In genomic region chr6:62066363-62067023, GRCm38 (mm10) we compare ENCODE assay signal across 17 mouse cellular contexts.
A peak's percentile ranks its signal among the peaks of the same experiment; 100 is the strongest.
DNase-seq lines count a peak whose midpoint lies in the region; ATAC-seq and TF ChIP-seq lines count a peak whose summit lies in the region.
"Had no signal": no experiment of that assay in that cellular context is flagged by ENCODE, and none has a peak within 500 bp of the region (broad histone marks: within the 10 kb centered on the region; RNA-seq: fewer than 3 reads in every experiment).

No protein-coding gene starts in this region.

- no peaks in the 10 kb centered on the region for H3K4me1 ChIP-seq in forebrain, embryonic 11.5 days (replicated peaks; ENCODE audit: control insufficient read depth, insufficient read depth, low read length)
- no peaks in the 10 kb centered on the region for H3K4me1 ChIP-seq in forebrain, embryonic 10.5 days
- H3K4me1 ChIP-seq in hindbrain, embryonic 12.5 days, result no peaks in the 10 kb centered on the region
- peaks cover 4% of the 10 kb centered on the region; the same call in 1 of the 2 replicates for H3K4me1 ChIP-seq in midbrain, embryonic 16.5 days (ENCODE audit: control insufficient read depth, insufficient read depth, low read length)
- H3K4me1 ChIP-seq: embryonic facial prominence, embryonic 15.5 days; megakaryocyte, embryonic 14.5 days; stomach, embryonic 15.5 days had no signal

- TF ChIP-seq CTCF in brain, embryonic 14.5 days (IDR thresholded peaks at IDR 0.05; ENCODE audit: borderline replicate concordance, extremely low read depth, insufficient read depth, insufficient read length), result no peak

- no peak overlapping the region for H3K4me3 ChIP-seq in forebrain, embryonic 11.5 days (ENCODE audit: low read depth, low read length)
- no peak overlapping the region for H3K4me3 ChIP-seq in forebrain, embryonic 10.5 days
- H3K4me3 ChIP-seq in hindbrain, embryonic 12.5 days, result no peak overlapping the region
- no peak overlapping the region for H3K4me3 ChIP-seq in midbrain, embryonic 16.5 days (ENCODE audit: low read depth, low read length)
- H3K4me3 ChIP-seq: embryonic facial prominence, embryonic 15.5 days; megakaryocyte, embryonic 14.5 days; stomach, embryonic 15.5 days had no signal

- WGBS in forebrain, embryonic 11.5 days, result 62% methylated on average over 6 of the region's 6 CpGs
- WGBS in forebrain, embryonic 10.5 days, result 79% methylated on average over 6 of the region's 6 CpGs
- WGBS in hindbrain, embryonic 12.5 days, result 51% methylated on average over 6 of the region's 6 CpGs
- 23% methylated on average over 6 of the region's 6 CpGs for WGBS in midbrain, embryonic 16.5 days

- no peak overlapping the region for H3K4me2 ChIP-seq in forebrain, embryonic 11.5 days (ENCODE audit: low read depth, low read length, severe bottlenecking)
- H3K4me2 ChIP-seq in hindbrain, embryonic 12.5 days (replicated peaks), result no peak overlapping the region
- H3K4me2 ChIP-seq in midbrain, embryonic 16.5 days (ENCODE audit: low read length), result no peak overlapping the region
- H3K4me2 ChIP-seq: embryonic facial prominence, embryonic 15.5 days; liver, embryonic 11.5 days; stomach, embryonic 15.5 days had no signal

- H3K36me3 ChIP-seq in forebrain, embryonic 11.5 days (ENCODE audit: control insufficient read depth, insufficient read depth, low read length), result no peaks in the 10 kb centered on the region
- no peaks in the 10 kb centered on the region for H3K36me3 ChIP-seq in forebrain, embryonic 10.5 days (replicated peaks)
- H3K36me3 ChIP-seq in hindbrain, embryonic 12.5 days, result no peaks in the 10 kb centered on the region
- H3K36me3 ChIP-seq in midbrain, embryonic 16.5 days (ENCODE audit: control insufficient read depth, insufficient read depth, low read length), result no peaks in the 10 kb centered on the region
- H3K36me3 ChIP-seq: embryonic facial prominence, embryonic 15.5 days; stomach, embryonic 15.5 days had no signal

- no peak for DNase-seq in forebrain, embryonic 11.5 days (ENCODE audit: low spot score)
- DNase-seq in forebrain, embryonic 10.5 days (ENCODE audit: extremely low spot score, low spot score), result no peak
- peak; percentile 72 for DNase-seq in brain, embryonic 14.5 days (ENCODE audit: low read depth)
- no peak for DNase-seq in urinary bladder, postnatal 10 days (ENCODE audit: low spot score)
- no peak for DNase-seq in layer of hippocampus, adult 11-12 months (ENCODE audit: low spot score)
- DNase-seq: adrenal gland, adult 2 months; cerebellum, postnatal 10 days; thymus, postnatal 25 days had no signal

- H3K27me3 ChIP-seq in forebrain, embryonic 11.5 days (ENCODE audit: control insufficient read depth, insufficient read depth, low read length), result no peaks in the 10 kb centered on the region
- no peaks in the 10 kb centered on the region for H3K27me3 ChIP-seq in forebrain, embryonic 10.5 days (ENCODE audit: poor library complexity, severe bottlenecking)
- H3K27me3 ChIP-seq in hindbrain, embryonic 12.5 days, result no peaks in the 10 kb centered on the region
- no peaks in the 10 kb centered on the region for H3K27me3 ChIP-seq in midbrain, embryonic 16.5 days (ENCODE audit: control insufficient read depth, insufficient read depth, low read depth, low read length)
- H3K27me3 ChIP-seq: embryonic facial prominence, embryonic 15.5 days; megakaryocyte, embryonic 14.5 days; stomach, embryonic 15.5 days had no signal

- no peak for TF ChIP-seq POLR2A in brain, embryonic 14.5 days (IDR thresholded peaks at IDR 0.05; ENCODE audit: borderline replicate concordance, extremely low read depth, insufficient read depth, insufficient read length, poor library complexity, severe bottlenecking)

- H3K9ac ChIP-seq in forebrain, embryonic 11.5 days (ENCODE audit: low read length), result no peak overlapping the region
- H3K9ac ChIP-seq in hindbrain, embryonic 12.5 days, result no peak overlapping the region
- H3K9ac ChIP-seq in midbrain, embryonic 16.5 days (ENCODE audit: low read depth, low read length), result no peak overlapping the region
- H3K9ac ChIP-seq: embryonic facial prominence, embryonic 15.5 days; stomach, embryonic 15.5 days had no signal

- no peak overlapping the region for H3K27ac ChIP-seq in forebrain, embryonic 11.5 days (ENCODE audit: low read depth, low read length)
- H3K27ac ChIP-seq in forebrain, embryonic 10.5 days, result no peak overlapping the region
- no peak overlapping the region for H3K27ac ChIP-seq in hindbrain, embryonic 12.5 days
- peak overlapping the region; percentile 28; the same call in 1 of the 2 replicates for H3K27ac ChIP-seq in midbrain, embryonic 16.5 days (ENCODE audit: low read length)
- H3K27ac ChIP-seq: embryonic facial prominence, embryonic 15.5 days; kidney, postnatal 0 days; stomach, embryonic 15.5 days had no signal

- peak; percentile 70; the same call in 1 of the 2 replicates for ATAC-seq in forebrain, embryonic 11.5 days (replicated peaks; ENCODE audit: low FRiP score)
- ATAC-seq in hindbrain, embryonic 12.5 days (ENCODE audit: low FRiP score), result peak; percentile 81
- ATAC-seq in midbrain, embryonic 16.5 days, result peak; percentile 73
- ATAC-seq in erythroblast, adult 5-6 weeks (replicated peaks; ENCODE audit: low FRiP score, poor library complexity, severe bottlenecking), result no peak
- ATAC-seq: inflammation-experienced regulatory T-cells, adult 6 months had no signal

- no peaks in the 10 kb centered on the region for H3K9me3 ChIP-seq in forebrain, embryonic 11.5 days (ENCODE audit: control insufficient read depth, low read length)
- H3K9me3 ChIP-seq in forebrain, embryonic 10.5 days, result no peaks in the 10 kb centered on the region
- H3K9me3 ChIP-seq in hindbrain, embryonic 12.5 days (replicated peaks), result no peaks in the 10 kb centered on the region
- no peaks in the 10 kb centered on the region for H3K9me3 ChIP-seq in midbrain, embryonic 16.5 days (replicated peaks; ENCODE audit: control insufficient read depth, low read length, poor library complexity, severe bottlenecking)
- H3K9me3 ChIP-seq: embryonic facial prominence, embryonic 15.5 days; megakaryocyte, embryonic 14.5 days; stomach, embryonic 15.5 days had no signal
